In genomic region chr8:77511750-77512493, GRCm38 (mm10) we compare ENCODE assay signal across 15 mouse cellular contexts. TPM values are rescaled to one million over a fixed set of nuclear protein-coding genes. Genes with fewer than 3 reads are reported as not detected.
DNase-seq lines count a peak whose midpoint lies in the region; ATAC-seq lines count a peak whose summit lies in the region.
"Had no signal": no experiment of that assay in that cellular context is flagged by ENCODE, and none has a peak within 500 bp of the region (broad histone marks: within the 10 kb centered on the region; RNA-seq: fewer than 3 reads in every experiment).

No protein-coding gene starts in this region.

- no peak overlapping the region for H3K4me2 ChIP-seq in forebrain, embryonic 14.5 days (ENCODE audit: low read length)
- H3K4me2 ChIP-seq in forebrain, embryonic 15.5 days (replicated peaks): no peak overlapping the region
- no peak overlapping the region for H3K4me2 ChIP-seq in neural tube, embryonic 11.5 days (ENCODE audit: low read depth)
- peak overlapping the region; percentile 38 for H3K4me2 ChIP-seq in limb, embryonic 13.5 days (replicated peaks)
- H3K4me2 ChIP-seq: embryonic facial prominence, embryonic 12.5 days; lung, embryonic 15.5 days had no signal

- peak; percentile 20 for DNase-seq in forebrain, embryonic 14.5 days (ENCODE audit: low spot score)
- DNase-seq in neural tube, embryonic 11.5 days (ENCODE audit: low spot score): peak; percentile 36
- no peak for DNase-seq in neural tube, embryonic 10.5 days (ENCODE audit: extremely low spot score, low spot score)
- DNase-seq in ZHBTc4 (ENCODE audit: low read depth, low spot score): peak; percentile 42
- no peak for DNase-seq in layer of hippocampus, postnatal 36 days
- no peak for DNase-seq in cerebellum, adult 8-10 months
- DNase-seq: B cell, adult 2 months; cerebellum, adult 2 months; heart, postnatal 10 days had no signal

- WGBS in forebrain, embryonic 14.5 days: 14% methylated on average over 13 of the region's 13 CpGs
- 20% methylated on average over 13 of the region's 13 CpGs for WGBS in forebrain, embryonic 15.5 days
- WGBS in neural tube, embryonic 11.5 days: 31% methylated on average over 13 of the region's 13 CpGs
- 33% methylated on average over 13 of the region's 13 CpGs for WGBS in limb, embryonic 13.5 days

- peaks cover 15% of the 10 kb centered on the region; the same call in 1 of the 2 replicates for H3K27me3 ChIP-seq in forebrain, embryonic 14.5 days (replicated peaks; ENCODE audit: control insufficient read depth, insufficient read depth, low read length)
- peaks cover 4% of the 10 kb centered on the region for H3K27me3 ChIP-seq in forebrain, embryonic 15.5 days
- no peaks in the 10 kb centered on the region for H3K27me3 ChIP-seq in neural tube, embryonic 11.5 days (ENCODE audit: control insufficient read depth, insufficient read depth, low read length)
- H3K27me3 ChIP-seq in limb, embryonic 13.5 days: no peaks in the 10 kb centered on the region
- H3K27me3 ChIP-seq: embryonic facial prominence, embryonic 12.5 days; lung, embryonic 15.5 days had no signal

- no peaks in the 10 kb centered on the region for H3K36me3 ChIP-seq in forebrain, embryonic 14.5 days (ENCODE audit: control insufficient read depth, insufficient read depth, low read length)
- H3K36me3 ChIP-seq in forebrain, embryonic 15.5 days: no peaks in the 10 kb centered on the region
- no peaks in the 10 kb centered on the region for H3K36me3 ChIP-seq in neural tube, embryonic 11.5 days (ENCODE audit: control insufficient read depth, insufficient read depth, low read length)
- H3K36me3 ChIP-seq in limb, embryonic 13.5 days: no peaks in the 10 kb centered on the region
- H3K36me3 ChIP-seq: embryonic facial prominence, embryonic 12.5 days; lung, embryonic 15.5 days had no signal

- H3K9ac ChIP-seq in forebrain, embryonic 14.5 days (ENCODE audit: low read length): no peak overlapping the region
- H3K9ac ChIP-seq in forebrain, embryonic 15.5 days (replicated peaks): no peak overlapping the region
- H3K9ac ChIP-seq in neural tube, embryonic 11.5 days (ENCODE audit: low read length): no peak overlapping the region
- no peak overlapping the region for H3K9ac ChIP-seq in limb, embryonic 13.5 days
- H3K9ac ChIP-seq: embryonic facial prominence, embryonic 12.5 days; lung, embryonic 15.5 days had no signal

- peak; percentile 33; the same call in 1 of the 2 replicates for ATAC-seq in forebrain, embryonic 14.5 days
- ATAC-seq in forebrain, embryonic 15.5 days (replicated peaks): no peak
- ATAC-seq in neural tube, embryonic 11.5 days (ENCODE audit: insufficient read depth, low FRiP score, low TSS enrichment): no peak
- ATAC-seq in limb, embryonic 13.5 days (ENCODE audit: low FRiP score, low read depth): no peak
- ATAC-seq: inflammation-experienced regulatory T-cells, adult 6 months had no signal

- no peaks in the 10 kb centered on the region for H3K9me3 ChIP-seq in forebrain, embryonic 14.5 days (replicated peaks; ENCODE audit: control insufficient read depth, low read length)
- no peaks in the 10 kb centered on the region for H3K9me3 ChIP-seq in forebrain, embryonic 15.5 days
- no peaks in the 10 kb centered on the region for H3K9me3 ChIP-seq in neural tube, embryonic 11.5 days (ENCODE audit: control insufficient read depth, low read length)
- no peaks in the 10 kb centered on the region for H3K9me3 ChIP-seq in limb, embryonic 13.5 days
- H3K9me3 ChIP-seq: embryonic facial prominence, embryonic 12.5 days; G1E; lung, embryonic 15.5 days had no signal

- 0 out of 2 replicates have a peak, but pooled peaks cover 2% of the 10 kb centered on the region for H3K4me1 ChIP-seq in forebrain, embryonic 14.5 days (ENCODE audit: control insufficient read depth, insufficient read depth, low read length)
- peaks cover 6% of the 10 kb centered on the region for H3K4me1 ChIP-seq in forebrain, embryonic 15.5 days
- 0 out of 2 replicates have a peak, but pooled peaks cover 13% of the 10 kb centered on the region for H3K4me1 ChIP-seq in neural tube, embryonic 11.5 days (ENCODE audit: control insufficient read depth, insufficient read depth, low read length)
- H3K4me1 ChIP-seq in limb, embryonic 13.5 days: peaks cover 75% of the 10 kb centered on the region

- H3K4me3 ChIP-seq in forebrain, embryonic 14.5 days (ENCODE audit: low read depth, low read length): no peak overlapping the region
- no peak overlapping the region for H3K4me3 ChIP-seq in forebrain, embryonic 15.5 days
- H3K4me3 ChIP-seq in neural tube, embryonic 11.5 days (ENCODE audit: low read depth, low read length): no peak overlapping the region
- no peak overlapping the region for H3K4me3 ChIP-seq in limb, embryonic 13.5 days
- H3K4me3 ChIP-seq: embryonic facial prominence, embryonic 12.5 days; lung, embryonic 15.5 days had no signal

- no peak overlapping the region for H3K27ac ChIP-seq in forebrain, embryonic 14.5 days (ENCODE audit: low read depth, low read length)
- H3K27ac ChIP-seq in forebrain, embryonic 15.5 days (replicated peaks): no peak overlapping the region
- no peak overlapping the region for H3K27ac ChIP-seq in neural tube, embryonic 11.5 days (ENCODE audit: low read depth, low read length)
- H3K27ac ChIP-seq in limb, embryonic 13.5 days: peak overlapping the region; percentile 18; the same call in 1 of the 2 replicates
- H3K27ac ChIP-seq: embryonic facial prominence, embryonic 12.5 days; lung, embryonic 15.5 days had no signal

RNA-seq across cellular contexts. Expression of gene Arhgap10, which starts 5.8 kb away (rescaled TPM):
- polyA plus RNA-seq in forebrain, embryonic 14.5 days (2014; fragmentation: Nextera tagmentation; extraction: Ambion mirVana): 3.6 and 4.2 TPM in 2 replicates
- 3.8 and 4.2 TPM in 2 replicates for polyA plus RNA-seq in forebrain, embryonic 15.5 days (2015; fragmentation: Nextera tagmentation; extraction: Ambion mirVana)
- 14.8 and 16.6 TPM in 2 replicates for polyA plus RNA-seq in neural tube, embryonic 11.5 days (2014; fragmentation: Nextera tagmentation; extraction: Ambion mirVana)
- 30.7 and 31.4 TPM in 2 replicates for polyA plus RNA-seq in limb, embryonic 13.5 days (2015; fragmentation: Nextera tagmentation; extraction: Ambion mirVana)
- 1 to 10 TPM; 7.8 to 8.9 TPM for total RNA-seq in layer of hippocampus, postnatal 36 days (2021)

RNA-seq across cellular contexts. Expression of gene Prmt9, which starts 37.3 kb away (rescaled TPM):
- polyA plus RNA-seq in forebrain, embryonic 14.5 days (2014; fragmentation: Nextera tagmentation; extraction: Ambion mirVana): 22.7 and 24.1 TPM in 2 replicates
- 24.8 and 25.6 TPM in 2 replicates for polyA plus RNA-seq in forebrain, embryonic 15.5 days (2015; fragmentation: Nextera tagmentation; extraction: Ambion mirVana)
- 22.5 and 22.7 TPM in 2 replicates for polyA plus RNA-seq in neural tube, embryonic 11.5 days (2014; fragmentation: Nextera tagmentation; extraction: Ambion mirVana)
- polyA plus RNA-seq in limb, embryonic 13.5 days (2015; fragmentation: Nextera tagmentation; extraction: Ambion mirVana): 21.0 and 24.3 TPM in 2 replicates
- total RNA-seq in layer of hippocampus, postnatal 36 days (2021): 10 to 100 TPM; 19.3 to 19.9 TPM

Comparison
In these comparisons a context has a peak if more than half of its experiments do, and no peak if none do; other contexts are left out.
1. DNase-seq: peak in forebrain, embryonic 14.5 days (single experiment), neural tube, embryonic 11.5 days (single experiment) and ZHBTc4 (single experiment); none in neural tube, embryonic 10.5 days (single experiment), layer of hippocampus, postnatal 36 days (0 of 2) and cerebellum, adult 8-10 months (single experiment).